Mouse (Mus musculus) heart, embryonic 13.5 days (tissue): Measurements from ENCODE around the gene Epas1. TPM values are rescaled to one million over a fixed set of nuclear protein-coding genes. Genes with fewer than 3 reads are reported as not detected.

Experiments used
- ATAC-seq: fragments of 200-750 bp; cut with Nextera tagmentation; 2 replicates; pipeline ENCODE4 v1.8.0; 2017; ENCODE audit warnings: moderate TSS enrichment; ENCODE audit not compliant: insufficient number of reproducible peaks, low FRiP score, low TSS enrichment; ENCODE audit errors: extremely low read depth
- H3K27ac ChIP-seq: fragments of 300-500 bp; sonication (generic); replicated peaks from 2 replicates; pipeline ENCODE4 v1.5.1; 2015; ENCODE audit warnings: moderate library complexity, mild to moderate bottlenecking, inconsistent platforms
- H3K27me3 ChIP-seq: fragments of 300-500 bp; sonication (generic); replicated peaks from 2 replicates; pipeline ENCODE4 v1.6.1; 2015; ENCODE audit warnings: mild to moderate bottlenecking, inconsistent platforms
- H3K36me3 ChIP-seq: fragments of 300-500 bp; sonication (generic); 2 replicates; pipeline ENCODE4 v1.6.1; 2015; ENCODE audit warnings: mild to moderate bottlenecking, inconsistent platforms
- H3K4me1 ChIP-seq: fragments of 300-500 bp; sonication (generic); 2 replicates; pipeline ENCODE4 v1.6.1; 2015; ENCODE audit warnings: inconsistent platforms
- H3K4me2 ChIP-seq: fragments of 300-500 bp; sonication (generic); 2 replicates; pipeline ENCODE4 v1.6.1; 2015; ENCODE audit warnings: inconsistent platforms, mild to moderate bottlenecking, moderate library complexity
- H3K4me3 ChIP-seq: fragments of 300-500 bp; sonication (generic); 2 replicates; pipeline ENCODE4 v1.5.1; 2015; ENCODE audit warnings: moderate library complexity, mild to moderate bottlenecking, inconsistent platforms
- H3K9ac ChIP-seq: fragments of 300-500 bp; sonication (generic); 2 replicates; pipeline ENCODE4 v1.6.1; 2015; ENCODE audit warnings: inconsistent platforms, mild to moderate bottlenecking, moderate library complexity
- H3K9me3 ChIP-seq: fragments of 300-500 bp; sonication (generic); 2 replicates; pipeline ENCODE4 v1.6.1; 2016; ENCODE audit warnings: inconsistent platforms
- whole genome bisulfite sequencing: fragments of 180-500 bp; shearing (Covaris S2); methylation state at CpG from one replicate; pipeline ENCODE4 v1.1.7; 2015; ENCODE audit warnings: mixed read lengths; 5-methylcytosine and 5-hydroxymethylcytosine counted together
- polyA plus RNA-seq: library from polyadenylated mRNA; unstranded; fragments of >200 nt; fragmentation: Nextera tagmentation; extraction: Ambion mirVana; gene quantifications from 2 replicates; pipeline ENCODE4 v1.2.1, GENCODE M21; 2015

Gene Epas1
- 5.1 and 5.6 TPM in 2 replicates for polyA plus RNA-seq

DNA sequence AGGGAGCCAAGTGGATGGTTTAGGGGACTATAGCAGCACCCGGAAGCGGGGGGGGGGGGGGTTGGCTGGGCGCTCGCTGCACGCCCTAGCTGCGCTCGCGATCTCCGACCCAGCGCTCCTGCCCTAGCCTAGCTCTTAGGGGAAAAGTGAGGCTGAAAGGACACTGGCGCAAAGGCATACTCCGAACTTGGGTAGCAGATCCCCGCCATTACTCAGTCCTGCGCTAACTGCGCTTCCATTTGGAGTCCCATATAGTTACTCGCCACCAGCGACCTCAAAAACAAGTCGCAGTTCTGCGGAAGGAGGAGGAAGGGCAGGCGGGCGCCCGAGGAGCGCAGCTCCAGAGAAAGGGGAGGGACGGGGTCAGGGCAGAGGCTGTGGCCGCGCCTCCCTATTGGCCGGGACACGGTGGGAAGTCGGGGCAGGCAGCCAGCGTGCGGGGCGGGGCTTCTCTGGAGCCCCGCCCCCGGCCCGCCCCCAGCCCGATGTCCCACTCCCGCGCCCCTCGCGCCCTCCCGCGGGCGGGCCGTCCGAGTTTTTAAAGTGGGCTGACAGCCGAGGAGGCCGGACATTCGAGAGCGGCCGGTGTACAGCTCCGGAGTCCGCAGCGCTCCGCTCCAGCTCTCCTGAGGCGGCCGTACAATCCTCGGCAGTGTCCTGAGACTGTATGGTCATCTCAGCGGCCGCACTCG is at the start of gene Epas1:
Gene Epas1 (plus strand): TSS at position 571 of the 692 bp plus-strand sequence.
- Histone ChIP-seq H3K27me3 (peaks cover 51% of the 10 kb centered on the region), H3K9ac (peak within 1 kb of the TSS; percentile 83), H3K4me3 (peak within 1 kb of the TSS; percentile 73), H3K4me1 (peaks cover 42% of the 10 kb centered on the region), H3K36me3 (no peaks in the 10 kb centered on the region), H3K9me3 (no peaks in the 10 kb centered on the region), H3K27ac (peak within 1 kb of the TSS; percentile 75), H3K4me2 (peak within 1 kb of the TSS; percentile 99)
- peak; percentile 95 for ATAC-seq
- under 1% methylated on average over 55 of the region's 60 CpGs for WGBS

DNA sequence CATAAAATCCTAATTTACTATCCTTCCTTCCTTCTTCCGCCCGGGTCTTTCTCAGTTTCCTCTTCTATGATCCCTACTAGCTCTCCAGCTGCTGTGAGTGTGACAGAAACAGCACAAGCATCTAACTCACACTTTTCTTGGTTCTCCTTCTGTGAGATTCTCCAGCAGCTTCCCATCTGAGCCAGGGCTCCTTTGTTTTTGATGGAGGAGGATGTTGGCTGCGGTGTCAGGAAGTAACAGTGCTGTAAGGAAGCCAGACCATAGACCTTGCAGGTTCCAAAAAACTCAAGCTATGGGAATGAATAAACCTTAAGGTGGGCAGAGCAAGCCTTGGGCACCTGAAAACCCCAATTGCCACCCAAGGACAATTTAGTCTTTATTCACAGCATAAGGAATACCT is 48.3 kb upstream of the Epas1 start:
- Histone ChIP-seq H3K27ac (no peak overlapping the region), H3K9me3 (no peaks in the 10 kb centered on the region), H3K4me1 (peaks cover under 1% of the 10 kb centered on the region; the same call in 1 of the 2 replicates), H3K36me3 (no peaks in the 10 kb centered on the region), H3K9ac (no peak overlapping the region), H3K27me3 (no peaks in the 10 kb centered on the region), H3K4me3 (no peak overlapping the region), H3K4me2 (no peak overlapping the region)
- no peak for ATAC-seq
- 73% methylated on average over 3 of the region's 3 CpGs for whole genome bisulfite sequencing

GRCm38 (mm10) chr17:86706467-86706866 is 47.0 kb upstream of the Epas1 start:
- H3K36me3 ChIP-seq, result no peaks in the 10 kb centered on the region
- H3K27me3 ChIP-seq, result no peaks in the 10 kb centered on the region
- no peaks in the 10 kb centered on the region for H3K9me3 ChIP-seq
- no peak overlapping the region for H3K4me3 ChIP-seq
- no peak overlapping the region for H3K9ac ChIP-seq
- H3K4me1 ChIP-seq, result peaks cover 5% of the 10 kb centered on the region
- 54% methylated on average over 1 of the region's 1 CpGs for WGBS
- H3K4me2 ChIP-seq, result no peak overlapping the region
- no peak overlapping the region for H3K27ac ChIP-seq
- no peak for ATAC-seq

GRCm38 (mm10) chr17:86709803-86710202 is 43.7 kb upstream of the Epas1 start:
- no peaks in the 10 kb centered on the region for H3K9me3 ChIP-seq
- no peak overlapping the region for H3K27ac ChIP-seq
- H3K9ac ChIP-seq, result no peak overlapping the region
- 76% methylated on average over 8 of the region's 8 CpGs for WGBS
- ATAC-seq, result no peak
- H3K27me3 ChIP-seq, result no peaks in the 10 kb centered on the region
- peaks cover 27% of the 10 kb centered on the region for H3K4me1 ChIP-seq
- H3K36me3 ChIP-seq, result no peaks in the 10 kb centered on the region
- no peak overlapping the region for H3K4me2 ChIP-seq
- no peak overlapping the region for H3K4me3 ChIP-seq

DNA sequence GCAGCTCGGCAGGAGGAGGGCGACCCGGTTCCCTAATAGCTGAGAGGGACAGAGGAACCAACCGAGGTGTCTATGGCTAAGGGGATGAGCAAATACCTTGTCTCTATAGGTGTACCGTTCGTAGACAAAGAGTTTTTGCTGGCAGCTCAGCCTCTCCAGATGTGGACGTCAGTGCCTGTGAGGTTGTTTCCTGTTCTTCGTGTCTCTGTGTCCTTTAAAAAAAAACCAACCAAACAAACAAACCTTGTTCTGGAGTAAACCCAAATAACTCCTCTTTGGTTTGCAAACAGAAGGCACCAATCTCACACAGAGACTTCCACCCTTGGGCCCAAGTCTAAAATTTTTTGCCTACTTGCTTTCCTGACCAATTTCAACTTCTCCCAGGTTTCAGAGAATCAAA is 43.1 kb upstream of the Epas1 start:
- no peak overlapping the region for H3K27ac ChIP-seq
- 67% methylated on average over 8 of the region's 8 CpGs for WGBS
- H3K4me2 ChIP-seq, result no peak overlapping the region
- no peak overlapping the region for H3K4me3 ChIP-seq
- peaks cover 27% of the 10 kb centered on the region for H3K4me1 ChIP-seq
- H3K36me3 ChIP-seq, result no peaks in the 10 kb centered on the region
- no peaks in the 10 kb centered on the region for H3K27me3 ChIP-seq
- no peak for ATAC-seq
- no peak overlapping the region for H3K9ac ChIP-seq
- no peaks in the 10 kb centered on the region for H3K9me3 ChIP-seq

GRCm38 (mm10) chr17:86711949-86712348 is 41.6 kb upstream of the Epas1 start:
- H3K27ac ChIP-seq, result 0 out of 2 replicates have a peak overlapping the region, but pooled peaks have one; percentile 10
- no peak overlapping the region for H3K4me3 ChIP-seq
- 20% methylated on average over 5 of the region's 5 CpGs for WGBS
- H3K4me1 ChIP-seq, result peaks cover 27% of the 10 kb centered on the region
- H3K9ac ChIP-seq, result no peak overlapping the region
- no peaks in the 10 kb centered on the region for H3K9me3 ChIP-seq
- no peak overlapping the region for H3K4me2 ChIP-seq
- H3K36me3 ChIP-seq, result no peaks in the 10 kb centered on the region
- H3K27me3 ChIP-seq, result no peaks in the 10 kb centered on the region
- ATAC-seq, result no peak

DNA sequence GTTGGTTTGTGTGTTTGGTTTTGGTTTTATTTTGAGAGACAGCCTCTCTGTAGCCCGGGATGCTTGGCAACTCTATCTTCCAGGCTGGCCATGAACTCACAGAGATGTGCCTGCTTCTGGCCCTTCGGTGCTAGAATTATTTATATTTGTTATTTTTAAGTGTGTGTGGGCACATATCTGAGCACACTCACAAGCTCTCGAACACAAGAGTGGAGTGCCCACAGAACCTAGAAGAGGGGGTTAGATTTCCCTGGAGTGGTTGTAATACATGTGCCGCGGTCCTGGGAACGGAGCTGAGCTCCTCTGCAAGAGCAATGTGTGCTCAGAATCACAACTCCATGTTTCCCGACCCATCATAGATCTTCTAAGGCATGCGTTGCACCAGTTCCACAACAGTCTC is 40.9 kb upstream of the Epas1 start:
- H3K4me3 ChIP-seq, result no peak overlapping the region
- H3K9ac ChIP-seq, result no peak overlapping the region
- peaks cover 27% of the 10 kb centered on the region for H3K4me1 ChIP-seq
- WGBS, result 86% methylated on average over 8 of the region's 8 CpGs
- no peak overlapping the region for H3K27ac ChIP-seq
- no peaks in the 10 kb centered on the region for H3K36me3 ChIP-seq
- H3K9me3 ChIP-seq, result no peaks in the 10 kb centered on the region
- no peak for ATAC-seq
- H3K4me2 ChIP-seq, result no peak overlapping the region
- H3K27me3 ChIP-seq, result no peaks in the 10 kb centered on the region

DNA sequence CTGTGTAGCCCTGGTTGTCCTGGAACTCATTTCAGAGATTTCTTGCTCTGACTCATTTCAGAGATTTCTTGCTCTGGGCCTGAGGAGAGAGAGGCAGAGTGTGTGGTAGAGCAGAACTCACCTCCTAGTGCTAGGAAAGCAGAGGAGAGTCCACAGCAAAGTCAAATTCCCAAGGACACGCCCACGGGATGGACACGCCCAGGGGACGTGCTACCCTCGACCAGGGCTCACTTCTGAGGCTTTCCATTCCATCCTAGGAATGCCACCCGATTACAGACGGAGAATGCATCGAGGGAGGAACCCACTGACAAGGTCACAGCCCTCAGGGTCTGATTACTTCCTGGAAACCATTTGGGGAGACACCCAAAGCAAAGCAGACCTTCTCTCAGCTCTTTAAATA is 39.9 kb upstream of the Epas1 start:
- no peak for ATAC-seq
- WGBS, result 3% methylated on average over 8 of the region's 8 CpGs

DNA sequence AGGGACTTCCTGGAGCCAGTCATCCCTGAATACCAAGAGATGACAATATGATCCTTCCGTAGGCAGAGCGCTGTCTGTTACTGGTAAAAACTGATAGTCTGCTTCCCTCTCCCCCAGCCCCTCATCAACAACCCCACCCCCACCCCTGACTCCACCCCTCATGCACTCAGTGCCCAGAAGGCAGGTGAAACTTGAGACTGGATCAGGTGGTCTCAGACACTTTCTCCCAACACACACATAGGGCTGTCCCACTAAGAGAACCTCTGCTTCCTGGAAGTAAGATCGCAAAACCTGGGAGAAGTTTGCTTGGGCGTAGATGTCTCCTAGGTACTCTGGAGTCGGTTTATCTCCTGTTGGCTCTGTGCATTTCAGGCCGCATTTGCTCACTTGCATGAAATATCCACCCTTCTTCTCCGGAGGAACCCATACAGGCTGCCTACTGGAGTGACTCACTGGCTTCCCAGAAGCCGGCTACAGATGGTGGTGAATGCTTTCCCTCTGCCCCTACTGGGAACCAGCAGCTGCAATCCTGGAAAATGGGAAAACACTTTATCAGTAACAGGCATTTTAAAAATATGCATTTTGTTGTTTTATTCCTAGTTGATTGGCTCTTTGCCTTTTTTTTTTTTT is 28.6 kb upstream of the Epas1 start:
- Histone ChIP-seq H3K9ac (no peak overlapping the region), H3K4me1 (no peaks in the 10 kb centered on the region), H3K9me3 (no peaks in the 10 kb centered on the region), H3K4me2 (no peak overlapping the region), H3K27ac (no peak overlapping the region), H3K4me3 (no peak overlapping the region), H3K36me3 (no peaks in the 10 kb centered on the region), H3K27me3 (no peaks in the 10 kb centered on the region)
- 46% methylated on average over 8 of the region's 8 CpGs for WGBS
- ATAC-seq, result no peak

More for the DNA sequence above, 39.9 kb upstream of the Epas1 start:
- H3K36me3 ChIP-seq, result no peaks in the 10 kb centered on the region
- H3K4me1 ChIP-seq, result peaks cover 27% of the 10 kb centered on the region
- H3K9ac ChIP-seq, result no peak overlapping the region
- H3K4me2 ChIP-seq, result no peak overlapping the region
- no peak overlapping the region for H3K27ac ChIP-seq
- H3K4me3 ChIP-seq, result no peak overlapping the region
- H3K27me3 ChIP-seq, result no peaks in the 10 kb centered on the region
- no peaks in the 10 kb centered on the region for H3K9me3 ChIP-seq

DNA sequence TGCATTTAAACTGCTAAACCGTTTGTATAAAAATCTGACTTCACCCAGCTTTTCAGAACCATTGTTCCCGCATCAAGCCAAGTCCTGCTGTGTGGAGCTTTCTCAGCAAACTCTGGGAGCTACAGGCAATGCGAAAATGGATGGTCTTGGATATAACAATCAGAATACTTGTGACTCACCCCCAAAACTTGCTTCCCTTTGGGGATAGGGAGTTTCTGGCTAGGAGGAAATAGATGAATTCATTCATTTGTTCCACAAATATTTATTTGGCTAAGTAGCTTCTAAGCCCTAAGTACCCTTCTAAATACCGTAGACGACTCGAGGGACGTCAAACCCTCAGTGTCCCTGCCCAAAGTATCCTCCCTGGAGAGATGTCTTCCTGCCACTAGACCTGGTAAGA is 27.0 kb upstream of the Epas1 start:
- H3K9me3 ChIP-seq, result no peaks in the 10 kb centered on the region
- no peak overlapping the region for H3K4me3 ChIP-seq
- H3K4me1 ChIP-seq, result no peaks in the 10 kb centered on the region
- H3K9ac ChIP-seq, result no peak overlapping the region
- no peaks in the 10 kb centered on the region for H3K27me3 ChIP-seq
- no peak overlapping the region for H3K4me2 ChIP-seq
- WGBS, result 76% methylated on average over 7 of the region's 7 CpGs
- no peaks in the 10 kb centered on the region for H3K36me3 ChIP-seq
- ATAC-seq, result no peak
- H3K27ac ChIP-seq, result no peak overlapping the region

DNA sequence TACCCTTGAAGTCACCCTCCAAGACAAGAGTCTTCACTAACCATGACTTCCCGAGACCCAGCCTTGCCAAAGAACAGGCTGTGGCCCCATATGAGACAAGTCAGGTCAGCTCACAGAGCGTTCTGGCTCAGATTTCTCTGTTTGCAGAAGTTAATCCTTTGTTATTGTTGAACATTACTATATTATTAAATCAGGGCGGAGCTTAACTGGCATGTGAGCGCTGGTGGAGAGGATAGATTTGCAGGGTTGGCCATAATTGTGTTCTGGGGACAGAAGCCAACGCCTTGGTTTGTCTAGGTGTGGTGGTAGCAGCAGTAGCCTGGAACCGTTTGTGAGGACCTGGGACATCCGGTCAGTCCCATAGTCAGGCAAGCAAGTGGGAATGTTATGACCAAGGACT is 26.5 kb upstream of the Epas1 start:
- Histone ChIP-seq H3K9me3 (no peaks in the 10 kb centered on the region), H3K4me2 (no peak overlapping the region), H3K4me1 (no peaks in the 10 kb centered on the region), H3K36me3 (no peaks in the 10 kb centered on the region), H3K4me3 (no peak overlapping the region), H3K27me3 (no peaks in the 10 kb centered on the region), H3K9ac (no peak overlapping the region), H3K27ac (no peak overlapping the region)
- ATAC-seq, result no peak
- WGBS, result 85% methylated on average over 7 of the region's 7 CpGs

DNA sequence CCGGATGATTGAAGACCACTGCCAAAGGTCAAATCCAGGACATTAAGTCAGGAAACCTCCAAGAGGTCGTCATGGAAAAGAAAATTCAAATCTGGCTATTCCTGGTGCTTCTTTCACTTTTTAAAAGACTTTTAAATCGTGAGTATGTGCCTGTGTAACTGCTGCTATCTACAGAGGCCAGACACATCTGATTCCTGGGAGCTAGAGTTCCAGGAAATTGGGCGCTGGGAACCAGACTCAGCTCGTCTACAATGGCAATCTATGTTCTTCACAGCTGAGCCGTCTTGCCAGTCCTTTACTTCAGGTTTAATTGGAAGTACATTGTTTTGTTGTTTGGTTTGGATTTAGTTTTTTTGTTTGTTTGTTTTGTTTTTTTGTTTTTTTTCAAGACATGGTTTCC is 22.2 kb upstream of the Epas1 start:
- H3K4me1 ChIP-seq, result peaks cover 6% of the 10 kb centered on the region
- ATAC-seq, result no peak
- no peak overlapping the region for H3K9ac ChIP-seq
- no peaks in the 10 kb centered on the region for H3K9me3 ChIP-seq
- no peaks in the 10 kb centered on the region for H3K27me3 ChIP-seq
- H3K27ac ChIP-seq, result no peak overlapping the region
- H3K4me2 ChIP-seq, result no peak overlapping the region
- H3K4me3 ChIP-seq, result no peak overlapping the region
- H3K36me3 ChIP-seq, result no peaks in the 10 kb centered on the region
- WGBS, result 69% methylated on average over 6 of the region's 6 CpGs
